Mouse (Mus musculus): ENCODE data around the gene Supt5. TPM values are rescaled to one million over a fixed set of nuclear protein-coding genes. Genes with fewer than 3 reads are reported as not detected.

The Supt5 gene
- polyA plus RNA-seq, 1 experiment = 114 TPM

GRCm38 (mm10) chr7:28375176-28375921, 36.8 kb upstream of the Supt5 start:
- DNase-seq (ENCODE audit: extremely low spot score in 1 of 2, low spot score in 1 of 2) = peak; percentile 45 to 72

DNA sequence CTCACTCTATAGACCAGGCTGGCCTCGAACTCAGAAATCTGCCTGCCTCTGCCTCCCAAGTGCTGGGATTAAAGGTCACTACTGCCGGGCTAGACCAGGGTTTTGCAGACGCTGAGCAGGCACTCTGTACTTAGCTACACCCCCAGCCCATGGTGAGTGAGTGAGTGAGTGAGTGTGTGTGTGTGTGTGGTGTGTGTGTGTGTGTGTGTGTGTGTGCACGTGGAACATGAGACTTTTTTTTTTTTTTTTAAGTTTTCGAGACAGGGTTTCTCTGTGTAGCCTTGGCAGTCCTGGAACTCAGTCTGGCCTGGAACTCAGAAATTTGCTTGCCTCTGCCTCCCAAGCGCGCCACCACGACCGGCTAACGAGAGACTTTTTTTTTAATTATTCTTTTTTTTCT, 36.1 kb upstream of the Supt5 start:
- DNase-seq (ENCODE audit: extremely low spot score in 1 of 2, low spot score in 1 of 2) = no peak

GRCm38 (mm10) chr7:28373891-28374495, 35.4 kb upstream of the Supt5 start:
- no peak for DNase-seq (ENCODE audit: extremely low spot score in 1 of 2, low spot score in 1 of 2)

- DNase-seq (ENCODE audit: extremely low spot score in 1 of 2, low spot score in 1 of 2) = peak; percentile 71 to 91
Measured at GRCm38 (mm10) chr7:28373131-28373581, 34.6 kb upstream of the Supt5 start.

- DNase-seq (ENCODE audit: extremely low spot score in 1 of 2, low spot score in 1 of 2) = peak; percentile 93 to 97
Measured at GRCm38 (mm10) chr7:28372251-28373108, 33.9 kb upstream of the Supt5 start, which contains the start of gene Plekhg2. Plekhg2 (minus strand) TSS chr7:28372599.

DNA sequence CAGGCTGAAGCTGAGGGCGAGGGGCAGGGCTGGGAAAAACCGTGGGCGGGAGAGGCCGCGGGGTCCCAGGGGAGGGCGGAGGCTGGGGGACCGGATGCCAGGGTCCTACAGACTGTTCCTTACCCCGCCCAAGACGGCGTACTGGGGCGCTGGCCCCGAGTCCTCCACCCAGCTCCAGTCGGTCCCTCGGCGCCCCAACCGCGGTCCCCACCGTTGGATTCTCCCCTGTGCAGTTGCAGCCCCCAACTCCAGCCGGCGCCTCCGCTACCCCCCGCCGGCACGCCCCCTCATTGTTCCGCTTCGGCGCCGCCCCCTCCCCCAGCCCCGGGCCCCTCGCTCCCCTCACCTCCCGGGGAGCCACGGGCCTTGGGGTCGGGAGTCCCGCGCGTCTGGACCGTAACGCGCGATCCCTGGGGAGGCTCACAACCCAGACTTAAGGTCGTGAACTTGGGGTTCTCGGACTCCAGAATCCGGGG, 33.0 kb upstream of the Supt5 start:
- DNase-seq (ENCODE audit: extremely low spot score in 1 of 2, low spot score in 1 of 2) = no peak

DNA sequence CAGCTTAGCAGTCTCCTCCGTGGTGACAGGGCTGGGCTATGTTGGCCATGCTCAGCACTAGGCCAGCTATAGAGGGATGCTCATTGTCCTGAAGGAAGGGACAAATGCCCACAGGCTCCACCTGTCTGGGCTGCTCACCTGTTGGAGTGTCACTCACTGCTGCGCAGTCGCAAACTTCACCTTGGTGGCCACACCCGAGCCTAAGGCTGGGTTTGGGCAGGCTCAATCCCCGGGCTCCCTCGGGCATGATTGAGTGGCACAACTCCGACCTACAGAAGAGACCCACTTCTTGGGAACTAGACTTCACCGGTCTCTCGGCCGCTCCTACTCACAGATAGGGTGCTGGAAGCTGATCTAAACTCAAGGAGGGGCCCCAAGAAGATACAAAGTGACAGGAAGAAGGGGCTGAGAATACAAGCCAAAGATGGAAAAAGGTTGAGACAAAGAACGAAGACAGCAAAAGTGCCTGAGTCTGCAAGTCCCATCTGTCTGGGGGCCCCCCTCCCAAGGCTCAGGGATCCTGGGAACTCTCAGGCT, 32.5 kb upstream of the Supt5 start:
- DNase-seq (ENCODE audit: extremely low spot score in 1 of 2, low spot score in 1 of 2) = no peak

- no peak for DNase-seq (ENCODE audit: extremely low spot score in 1 of 2, low spot score in 1 of 2)
Measured at GRCm38 (mm10) chr7:28370051-28370450, 31.5 kb upstream of the Supt5 start.

- DNase-seq (ENCODE audit: extremely low spot score in 1 of 2, low spot score in 1 of 2) = no peak
Measured at GRCm38 (mm10) chr7:28368276-28368920, 29.9 kb upstream of the Supt5 start.

- DNase-seq (ENCODE audit: extremely low spot score in 1 of 2, low spot score in 1 of 2) = no peak
Measured at GRCm38 (mm10) chr7:28367663-28368275, 29.2 kb upstream of the Supt5 start.

GRCm38 (mm10) chr7:28362441-28363060, 24.0 kb upstream of the Supt5 start:
- no peak for DNase-seq (ENCODE audit: extremely low spot score in 1 of 2, low spot score in 1 of 2)

DNA sequence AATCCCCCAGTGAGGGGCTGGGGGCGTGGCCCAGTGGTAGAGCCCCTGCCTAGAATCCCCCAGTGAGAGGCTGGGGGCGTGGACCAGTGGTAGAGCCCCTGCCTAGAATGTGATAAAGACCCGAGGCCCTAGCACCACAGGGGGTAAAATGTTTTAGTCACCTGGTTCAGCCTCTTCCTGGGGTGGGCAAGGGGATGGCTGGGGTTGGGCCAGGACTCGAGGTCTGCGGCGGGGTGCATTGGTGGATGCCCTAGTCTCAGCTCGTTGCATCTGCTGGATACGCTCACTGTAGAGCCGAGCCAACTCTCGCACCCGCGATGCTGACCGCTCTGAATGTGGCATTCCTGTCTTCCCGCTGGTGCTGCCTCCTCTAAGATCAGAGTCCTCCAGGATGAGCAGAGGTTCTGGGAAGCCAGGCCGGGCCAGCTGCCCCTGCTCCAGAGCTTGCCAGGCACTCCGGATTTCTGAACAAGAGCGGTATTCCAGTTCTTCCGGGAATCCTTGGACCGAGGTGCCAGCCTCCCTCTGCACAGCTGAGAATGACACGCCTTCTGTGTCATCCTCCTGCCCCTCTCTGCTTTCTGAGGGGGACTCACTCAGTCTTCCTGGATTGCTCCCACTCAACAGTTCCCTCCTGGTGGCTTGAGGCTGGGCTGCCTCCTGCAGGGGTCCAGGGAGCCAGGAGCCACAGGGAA, 23.2 kb upstream of the Supt5 start:
- DNase-seq (ENCODE audit: extremely low spot score in 1 of 2, low spot score in 1 of 2) = no peak

- DNase-seq (ENCODE audit: extremely low spot score in 1 of 2, low spot score in 1 of 2) = no peak
Measured at GRCm38 (mm10) chr7:28360291-28360690, 21.7 kb upstream of the Supt5 start.

- no peak for DNase-seq (ENCODE audit: extremely low spot score in 1 of 2, low spot score in 1 of 2)
Measured at GRCm38 (mm10) chr7:28359854-28360253, 21.3 kb upstream of the Supt5 start.

DNA sequence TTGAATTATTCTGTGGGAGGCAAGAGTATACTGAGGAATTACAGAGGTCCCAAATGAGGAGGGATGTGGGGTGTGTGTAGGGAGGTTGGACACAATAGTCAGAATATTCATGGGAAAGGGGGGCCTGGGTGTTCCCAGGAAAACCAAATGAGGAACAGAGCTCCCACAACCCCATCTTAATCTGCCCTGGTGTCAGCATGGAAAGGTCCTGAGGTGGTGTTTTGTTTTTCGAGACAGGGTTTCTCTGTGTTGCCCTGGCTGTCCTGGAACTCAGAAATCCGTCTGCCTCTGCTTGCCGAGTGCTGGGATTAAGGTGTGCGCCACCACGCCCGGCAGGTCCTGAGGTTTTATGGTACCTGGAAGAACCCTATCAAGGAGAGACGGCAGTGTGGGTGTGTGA, 19.9 kb upstream of the Supt5 start:
- no peak for DNase-seq (ENCODE audit: extremely low spot score in 1 of 2, low spot score in 1 of 2)

DNA sequence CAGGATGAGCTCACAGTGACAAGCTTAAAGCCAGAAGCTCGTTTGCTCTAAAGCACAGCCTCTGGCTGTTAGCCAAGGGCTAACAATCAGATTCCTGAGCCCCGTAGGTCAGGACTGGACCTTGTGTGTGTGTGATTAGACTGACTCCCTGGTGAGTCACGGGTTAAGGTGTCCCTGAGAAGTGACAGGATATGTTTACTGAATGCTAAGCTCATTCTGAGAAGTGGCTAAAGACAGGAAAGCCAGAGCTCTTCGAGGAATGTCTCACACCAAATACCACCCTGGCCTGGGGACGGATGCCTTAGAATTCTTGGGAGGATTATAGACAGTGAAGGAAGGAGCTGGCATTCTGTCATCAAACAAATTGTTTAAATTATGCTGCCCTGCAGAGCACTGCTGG, 19.4 kb upstream of the Supt5 start:
- no peak for DNase-seq (ENCODE audit: extremely low spot score in 1 of 2, low spot score in 1 of 2)

- no peak for DNase-seq (ENCODE audit: extremely low spot score in 1 of 2, low spot score in 1 of 2)
Measured at GRCm38 (mm10) chr7:28356981-28357380, 18.4 kb upstream of the Supt5 start.

DNA sequence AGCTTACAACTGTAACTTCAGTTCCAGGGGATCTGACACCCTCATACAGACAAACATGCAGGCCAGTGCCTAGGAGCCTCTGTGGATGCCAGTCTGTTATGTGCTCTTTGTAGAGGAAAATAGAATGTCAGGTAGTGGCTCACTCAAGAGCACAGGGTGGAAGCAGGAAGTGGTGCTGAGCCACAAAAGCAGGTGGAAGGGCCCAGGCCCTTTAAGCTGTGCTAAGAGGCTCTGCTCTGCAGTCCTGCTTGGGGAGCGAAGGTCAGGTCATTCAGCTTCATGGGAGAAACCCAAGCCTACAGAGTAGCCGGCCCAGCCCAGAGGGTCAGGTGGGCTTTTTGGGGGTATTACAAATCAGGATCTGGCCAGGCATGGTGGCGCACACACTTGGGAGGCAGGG, 16.7 kb upstream of the Supt5 start:
- DNase-seq (ENCODE audit: extremely low spot score in 1 of 2, low spot score in 1 of 2) = no peak

DNA sequence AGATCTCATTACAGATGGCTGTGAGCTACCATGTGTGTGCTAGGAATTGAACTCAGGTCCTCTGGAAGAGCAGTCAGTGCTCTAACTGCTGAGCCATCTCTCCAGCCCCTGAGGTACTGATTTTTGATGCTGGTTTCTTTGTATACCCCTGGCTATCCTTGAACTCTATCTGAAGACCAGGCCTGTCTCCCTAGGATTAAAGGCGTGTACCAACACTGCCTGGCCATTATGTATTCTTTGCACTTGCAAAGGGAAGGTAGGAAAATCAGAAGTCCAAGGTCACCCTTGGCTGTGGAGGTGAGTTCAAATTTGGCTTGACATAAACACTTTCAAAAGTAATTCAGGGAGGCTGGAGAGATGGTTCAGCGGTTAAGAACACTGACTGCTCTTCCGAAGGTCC, 16.1 kb upstream of the Supt5 start:
- no peak for DNase-seq (ENCODE audit: extremely low spot score in 1 of 2, low spot score in 1 of 2)
